Mouse (Mus musculus): ENCODE measurements around the gene Olfr1118.
"Not testable (repeated sequence)": the region's sequence is repeated elsewhere in the genome, so short reads cannot be mapped to it uniquely, and the experiment has no call there.

Olfr1118 gene

DNA sequence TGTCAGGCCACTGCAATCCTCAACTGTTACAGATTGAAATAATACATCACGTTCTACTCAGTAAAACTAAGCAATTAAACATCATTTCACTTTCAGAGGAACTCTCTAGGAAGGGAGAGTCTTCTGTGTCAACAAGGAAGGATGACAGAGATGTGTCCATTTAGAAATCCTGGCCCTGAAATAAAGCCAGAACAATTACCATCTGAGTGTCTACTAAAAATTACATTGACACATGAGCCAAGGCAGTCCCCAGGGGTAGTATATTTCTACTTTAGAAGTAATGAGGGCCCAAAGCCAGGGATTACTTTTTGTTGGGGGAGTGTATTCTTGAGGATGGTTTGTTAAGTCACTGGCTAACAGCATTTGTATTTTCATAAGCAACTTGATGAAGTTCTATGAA is at the start of gene Olfr1118:
Gene Olfr1118, plus strand, starts transcription at position 301 of the 400 bp plus-strand sequence.
- no peak for DNase-seq (ENCODE audit: low spot score)

DNA sequence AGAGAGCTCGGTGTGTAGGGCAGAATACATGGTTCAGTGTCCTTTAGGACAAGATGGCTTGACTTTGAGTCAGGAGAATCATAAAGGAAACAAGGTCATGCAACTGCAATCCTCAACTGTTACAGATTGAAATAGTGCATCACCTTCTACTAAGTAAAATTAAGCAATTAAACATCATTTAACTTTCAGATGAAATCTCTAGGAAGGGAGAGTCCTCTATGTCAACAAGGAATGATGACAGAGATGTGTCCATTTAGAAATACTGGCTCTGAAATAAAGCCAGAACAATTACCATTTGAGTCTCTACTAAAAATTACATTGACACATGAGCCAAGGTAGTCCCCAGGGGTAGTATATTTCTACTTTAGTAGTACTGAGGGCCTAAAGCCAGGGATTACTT is 40.1 kb upstream of the Olfr1118 start, which contains the start of gene Olfr1116:
Gene Olfr1116, plus strand, starts transcription at position 301 of the 400 bp plus-strand sequence.
- no peak for DNase-seq (ENCODE audit: low spot score)

DNA sequence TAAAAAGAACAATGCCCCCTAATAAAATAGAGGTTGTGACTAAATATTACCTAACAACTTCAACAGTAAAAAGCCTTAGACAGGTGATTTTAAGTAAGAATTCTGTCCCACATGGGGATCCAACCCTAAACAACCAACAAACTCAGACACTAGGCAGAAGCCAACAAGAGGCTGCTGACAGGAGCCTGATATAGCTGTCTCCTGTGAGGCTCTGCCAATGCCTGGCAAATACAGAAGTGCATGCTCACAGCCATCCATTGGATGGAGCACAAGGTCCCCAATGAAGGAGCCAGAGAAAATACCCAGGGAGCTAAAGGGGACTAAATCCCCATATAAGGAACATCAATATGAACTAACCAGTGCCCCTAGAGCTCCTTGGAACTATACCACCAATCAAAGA is 13.4 kb upstream of the Olfr1118 start:
- DNase-seq (ENCODE audit: low spot score), result not testable (repeated sequence)

DNA sequence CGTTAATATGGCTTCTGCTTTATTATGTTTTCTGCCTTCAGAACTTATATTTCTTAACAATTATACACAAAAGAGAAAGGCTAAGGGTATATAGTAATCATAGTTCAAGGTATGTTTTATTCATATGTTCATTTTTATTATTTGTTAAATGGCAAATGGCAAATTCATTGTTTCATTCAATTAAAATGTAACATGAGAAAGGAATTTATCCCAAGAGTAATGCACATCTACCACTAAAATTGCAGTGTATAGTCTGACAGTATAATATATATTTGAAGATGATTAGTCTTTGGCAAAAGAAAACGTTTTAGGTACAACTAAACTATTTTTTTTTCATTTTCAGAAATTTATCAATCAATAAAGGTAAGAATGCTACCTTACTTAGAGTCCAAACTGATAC is 47.1 kb downstream of the Olfr1118 start, which contains the start of gene Olfr1120:
Gene Olfr1120, plus strand, starts transcription at position 301 of the 400 bp plus-strand sequence.
- no peak for DNase-seq (ENCODE audit: low spot score)

DNA sequence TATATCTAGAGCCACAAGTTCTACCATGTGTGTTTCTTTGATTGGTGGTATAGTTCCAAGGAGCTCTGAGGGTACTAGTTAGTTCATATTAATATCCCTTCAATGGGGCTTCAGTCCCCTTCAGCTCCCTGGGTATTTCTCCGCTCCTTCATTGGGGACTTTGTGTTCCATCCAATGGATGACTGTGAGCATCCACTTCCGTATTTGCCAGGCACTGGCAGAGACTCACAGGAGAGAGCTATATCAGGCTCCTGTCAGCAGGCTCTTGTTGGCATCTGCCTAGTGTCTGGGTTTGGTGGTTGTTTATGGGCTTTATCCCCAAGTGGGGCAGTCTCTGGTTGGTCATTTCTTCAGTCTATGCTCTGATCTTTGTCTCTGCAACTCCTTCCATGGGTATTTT is 52.7 kb downstream of the Olfr1118 start:
- not testable (repeated sequence) for DNase-seq (ENCODE audit: low spot score)

Data from layer of hippocampus, adult 9-10 months (tissue).